Mouse (Mus musculus) v-Abl transformed pro-B cells (cell line): ENCODE data around the gene Rfx5.
"Not testable (repeated sequence)": the region's sequence is repeated elsewhere in the genome, so short reads cannot be mapped to it uniquely, and the experiment has no call there.

Experiments
- in situ Hi-C, 2 experiments: fragments of 400-800 bp; cut with MboI; formaldehyde crosslinking; loops; one replicate each; pipeline ENCODE4 v1.15.1; 2025; ENCODE audit not compliant: unreplicated experiment in 2 of 2

Rfx5 gene

DNA sequence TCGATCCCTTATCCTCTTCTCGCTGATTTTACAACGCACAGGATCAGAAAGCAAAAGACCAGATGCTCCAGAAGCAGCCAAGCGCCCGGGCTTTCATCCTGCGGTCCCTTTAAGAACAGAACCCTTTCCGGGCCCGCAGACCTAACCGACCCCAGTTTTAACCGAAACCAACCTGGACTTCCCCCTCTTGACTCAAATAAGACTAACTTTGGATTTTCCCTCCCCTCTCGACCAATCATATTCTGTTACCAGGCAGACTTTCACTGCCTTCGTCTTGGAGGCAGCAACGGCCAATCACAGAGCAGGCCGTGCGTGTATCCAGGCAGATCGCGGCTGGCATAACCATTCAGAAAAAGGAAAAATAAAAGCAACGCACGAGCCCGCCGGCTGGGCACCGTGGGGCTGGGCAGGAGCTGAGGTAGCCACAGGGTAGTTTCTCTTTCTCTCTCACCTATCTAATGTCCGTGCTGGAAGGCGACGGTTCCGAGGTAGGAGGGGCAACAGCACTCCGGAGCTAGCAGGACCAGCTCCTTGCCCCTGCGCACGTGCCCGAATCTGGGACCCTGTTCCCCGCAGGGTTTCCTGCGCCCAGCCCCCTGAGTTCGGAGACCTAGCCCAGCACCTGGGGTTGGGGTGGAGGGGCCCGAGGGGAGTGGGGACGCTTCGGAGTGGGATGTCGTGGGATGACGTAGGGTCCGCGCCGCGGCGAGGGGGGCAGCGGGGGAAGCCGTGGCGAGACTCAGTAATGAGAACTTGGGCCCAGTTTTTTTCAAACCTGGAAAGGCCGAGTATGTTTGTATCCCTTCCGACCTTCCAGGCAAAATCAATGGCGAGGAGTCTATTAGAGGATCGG, at the start of gene Rfx5:
Rfx5 (plus strand) TSS at position 312 of the 853 bp plus-strand sequence.
- in situ Hi-C loops = loop anchor here in 1 of 2 experiments (5.0 kb wide), 1 partner anchor 43 kb away; no protein-coding TSS in a partner anchor

DNA sequence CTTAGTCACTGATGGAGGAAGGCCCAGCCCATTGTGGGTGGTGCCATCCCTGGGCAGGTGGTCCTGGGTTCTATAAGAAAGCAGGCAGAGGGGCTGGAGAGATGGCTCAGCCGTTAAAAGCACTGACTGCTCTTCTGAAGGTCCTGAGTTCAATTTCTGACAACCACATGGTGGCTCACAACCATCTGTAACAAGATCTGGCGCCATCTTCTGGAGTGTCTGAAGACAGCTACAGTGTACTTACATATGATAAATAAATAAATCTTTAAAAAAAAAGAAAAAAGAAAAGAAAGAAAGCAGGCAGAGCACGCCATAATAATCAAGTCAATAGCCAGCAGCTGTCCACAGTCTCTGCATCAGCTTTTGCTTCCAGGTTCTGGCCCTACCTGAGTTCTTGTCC, 49.1 kb upstream of the Rfx5 start:
- in situ Hi-C loops = loop anchor here (5.0 to 10.0 kb wide), 7 partner anchors 38 to 537 kb away; no protein-coding TSS in a partner anchor

DNA sequence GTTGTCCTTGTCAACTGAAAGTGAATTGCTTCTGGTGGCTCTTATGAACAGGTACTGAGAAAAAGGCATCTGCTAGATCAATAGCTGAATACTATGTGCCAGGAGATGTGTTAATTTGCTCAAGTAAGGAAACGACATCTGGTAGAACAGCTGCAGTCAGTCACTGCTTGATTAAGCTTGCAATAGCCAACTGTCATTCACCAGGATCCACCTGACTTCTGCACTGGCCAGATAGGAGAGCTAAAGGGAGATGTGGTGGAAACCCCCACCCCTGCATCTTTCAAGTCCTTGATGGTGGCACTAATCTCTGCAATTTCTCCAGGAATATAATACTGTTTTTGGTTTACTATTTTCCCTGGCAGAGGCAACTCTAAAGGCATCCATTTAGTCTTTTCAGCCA, 47.4 kb upstream of the Rfx5 start:
- in situ Hi-C loops = loop anchor here (5.0 to 10.0 kb wide), 4 partner anchors 78 to 539 kb away; no protein-coding TSS in a partner anchor

DNA sequence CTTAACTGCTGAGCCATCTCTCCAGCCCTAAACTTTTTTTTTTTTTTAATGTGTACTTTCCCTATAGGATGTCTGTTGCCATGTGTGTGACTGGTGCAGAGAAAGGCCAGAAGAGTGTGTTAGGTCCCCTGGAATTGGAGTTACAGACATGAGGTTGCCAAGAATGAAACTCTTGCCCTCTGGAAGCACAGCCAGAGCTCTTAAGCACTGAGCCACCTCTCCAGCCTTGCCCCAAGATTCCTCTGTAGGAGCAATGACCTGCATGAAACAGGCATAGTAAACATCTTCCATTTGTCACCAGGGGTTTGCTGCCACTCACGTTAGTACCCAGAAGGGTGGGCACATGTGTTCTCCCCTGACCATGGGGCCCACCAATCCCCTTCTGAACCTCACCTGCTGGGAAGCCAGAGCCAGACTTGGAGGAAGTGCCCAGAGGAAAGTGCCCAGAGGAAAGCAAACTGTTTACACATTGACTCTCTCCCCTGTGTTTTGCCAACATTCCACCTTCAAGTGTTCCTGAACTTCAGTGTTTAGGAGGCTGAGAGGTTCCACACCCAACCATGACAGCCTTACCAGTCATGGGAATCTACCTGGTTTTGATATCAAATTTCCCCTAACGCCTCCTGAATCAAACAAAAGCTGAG, 42.7 kb upstream of the Rfx5 start:
- in situ Hi-C loops = no loop called here

DNA sequence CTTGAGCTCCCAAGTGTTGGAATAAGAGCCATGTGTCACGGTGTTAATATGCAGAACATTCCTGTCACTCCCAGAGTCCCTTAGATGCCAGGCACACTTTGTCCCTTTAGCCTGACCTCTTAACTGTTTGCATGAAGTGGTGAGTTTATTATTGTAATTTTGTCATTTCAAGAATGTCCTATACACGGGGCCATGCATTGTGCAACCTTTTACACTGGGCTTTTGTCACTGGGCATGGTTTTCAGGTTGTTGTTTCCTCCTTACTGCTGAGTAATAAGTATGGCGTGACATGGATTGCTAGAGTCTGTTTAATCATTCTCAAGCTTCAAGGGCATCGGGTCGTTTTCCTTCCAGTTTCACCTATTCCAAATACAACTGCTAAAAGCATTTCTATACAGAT, 40.1 kb upstream of the Rfx5 start:
- in situ Hi-C loops = no loop called here

DNA sequence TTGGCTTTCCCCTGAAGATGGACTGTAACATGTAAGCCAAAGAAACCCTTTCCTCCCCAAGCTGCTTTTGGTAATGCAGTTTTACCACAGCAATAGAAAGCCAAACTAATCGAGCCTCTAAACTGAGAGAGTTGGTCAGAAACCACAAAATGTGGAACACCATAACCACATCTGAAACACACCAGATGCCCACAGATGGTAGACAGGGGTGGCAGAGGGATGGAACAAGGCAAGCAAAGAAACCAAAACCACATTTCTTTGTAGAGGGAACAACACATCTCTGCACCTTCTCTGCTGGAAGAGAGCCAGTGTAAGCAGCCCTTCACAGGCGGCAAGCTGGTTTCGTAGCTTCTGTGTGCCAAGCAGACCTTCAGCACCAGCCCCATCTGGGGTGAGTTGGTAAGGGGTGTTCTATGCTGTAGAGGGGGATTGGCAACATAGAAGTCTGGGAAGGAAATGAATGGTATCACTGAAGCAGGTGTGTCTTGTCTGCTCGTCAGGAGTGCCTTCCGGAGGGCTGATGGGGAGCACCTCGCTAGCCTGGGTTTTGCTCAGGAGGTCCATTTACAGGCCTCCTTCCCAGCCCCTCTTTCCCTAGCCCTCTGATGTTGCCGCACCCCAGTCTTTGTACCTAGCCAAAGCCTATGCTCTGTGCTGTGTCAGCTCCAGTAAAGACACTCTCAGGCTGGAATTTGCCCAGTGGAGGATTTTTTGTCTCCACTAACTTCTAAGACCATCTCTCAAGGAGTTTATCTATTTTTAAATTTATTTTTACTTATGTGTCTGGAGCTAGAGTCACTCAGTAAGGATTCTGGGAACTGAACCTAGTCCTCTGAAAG, 37.8 kb upstream of the Rfx5 start:
- in situ Hi-C loops = no loop called here

DNA sequence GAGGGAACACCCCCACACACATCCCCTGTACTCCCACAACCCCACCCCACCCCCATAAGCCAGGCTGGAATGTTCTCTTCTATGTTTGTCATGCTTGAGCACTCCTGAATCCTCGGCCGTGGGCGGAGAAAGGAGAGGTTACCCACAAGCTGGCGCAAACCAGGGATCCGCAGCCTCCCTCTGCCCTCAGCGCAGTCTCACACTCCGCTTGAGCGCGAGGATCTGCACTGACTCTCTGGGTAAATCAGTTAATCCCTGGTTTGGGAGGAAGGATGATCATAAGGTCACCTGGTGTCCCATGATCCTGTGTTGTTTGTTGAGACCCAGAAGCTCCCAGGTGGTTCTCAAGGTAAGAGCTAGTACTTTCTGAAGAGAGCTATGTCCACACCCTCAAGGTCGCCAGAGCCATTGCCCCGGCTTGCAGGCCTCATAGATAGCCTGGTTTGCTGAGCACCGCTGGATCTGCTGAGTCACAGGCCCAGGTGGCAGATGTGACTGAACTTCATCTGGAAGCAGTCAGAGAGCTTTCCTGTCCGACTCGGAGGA, 36.0 kb upstream of the Rfx5 start:
- in situ Hi-C loops = no loop called here

DNA sequence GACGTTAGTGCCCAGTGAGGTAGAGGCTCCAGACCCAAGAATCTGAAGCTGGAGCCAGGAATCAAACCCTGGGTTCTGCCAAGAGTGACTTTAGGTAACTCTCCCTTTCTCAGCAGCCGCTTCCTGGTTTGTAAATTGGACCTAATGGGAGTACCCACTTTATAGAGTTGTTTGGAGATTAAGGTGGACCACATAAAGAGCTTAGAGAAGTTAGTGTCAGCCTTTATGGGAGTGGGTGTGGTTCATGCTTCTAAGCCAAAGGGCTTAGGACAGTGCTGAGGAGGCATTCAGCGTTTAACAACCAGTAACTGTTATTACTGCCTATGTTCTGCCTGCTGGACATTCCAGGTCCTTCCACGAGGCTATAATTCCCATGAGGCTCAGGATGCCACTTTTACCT, 35.0 kb upstream of the Rfx5 start:
- in situ Hi-C loops = no loop called here

DNA sequence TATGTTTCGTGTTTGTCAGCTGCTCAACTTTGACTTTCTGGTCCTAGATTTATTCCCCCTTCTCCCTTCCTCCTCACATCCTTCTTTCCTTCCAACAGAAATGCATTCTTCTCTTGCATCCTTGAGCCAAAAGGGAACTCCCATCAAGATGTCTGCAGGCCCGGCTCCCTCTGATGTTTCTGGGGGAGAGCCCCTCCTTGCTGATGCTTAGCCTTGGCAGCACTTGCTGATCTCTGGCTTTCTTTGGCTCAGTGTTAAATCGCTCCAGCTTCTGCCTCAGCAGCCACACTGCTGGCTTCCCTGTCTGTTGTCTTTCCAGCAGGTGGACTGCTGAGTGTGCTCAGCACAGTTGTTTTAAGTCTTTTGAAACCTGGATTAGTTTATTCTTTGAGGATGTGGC, 32.8 kb upstream of the Rfx5 start:
- in situ Hi-C loops = no loop called here

DNA sequence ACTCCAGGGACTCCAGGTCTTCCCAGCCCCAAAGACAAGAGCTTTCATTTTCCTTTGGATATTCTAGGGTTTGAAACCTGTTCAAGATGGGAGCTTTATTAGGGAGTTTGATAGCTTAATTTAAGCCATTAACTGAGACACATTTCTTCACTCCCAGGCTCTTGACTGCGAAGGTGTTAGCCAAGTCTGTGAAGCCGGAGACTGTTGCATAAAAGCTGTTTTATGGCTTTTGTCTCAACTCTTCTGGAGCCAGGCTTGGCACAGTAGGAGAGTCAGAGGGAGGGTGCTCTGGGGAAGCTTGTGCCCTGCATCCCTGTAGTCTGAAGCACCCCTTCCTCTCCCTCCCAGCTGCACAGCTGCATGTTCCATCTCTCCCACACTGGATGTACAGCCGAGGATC, 31.5 kb upstream of the Rfx5 start:
- in situ Hi-C loops = no loop called here

DNA sequence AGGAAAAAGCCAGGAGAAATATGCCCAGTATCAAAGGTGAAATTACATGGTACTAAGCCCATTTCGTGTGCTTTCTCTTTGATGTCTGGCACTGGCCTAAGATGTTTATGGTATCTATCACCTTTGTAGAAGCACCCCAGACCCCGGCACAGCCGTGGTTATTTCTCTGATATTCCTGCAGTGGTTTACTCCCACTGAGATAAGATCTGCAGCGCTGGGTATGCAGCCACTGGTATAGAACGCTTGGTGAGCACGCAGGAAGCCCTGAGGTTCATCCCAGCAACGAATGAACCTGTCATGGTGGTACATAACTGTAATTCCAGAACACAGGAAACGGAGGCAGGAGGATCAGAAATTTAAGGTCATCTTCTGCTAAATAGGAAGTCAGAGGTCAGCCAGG, 29.2 kb upstream of the Rfx5 start:
- in situ Hi-C loops = no loop called here

DNA sequence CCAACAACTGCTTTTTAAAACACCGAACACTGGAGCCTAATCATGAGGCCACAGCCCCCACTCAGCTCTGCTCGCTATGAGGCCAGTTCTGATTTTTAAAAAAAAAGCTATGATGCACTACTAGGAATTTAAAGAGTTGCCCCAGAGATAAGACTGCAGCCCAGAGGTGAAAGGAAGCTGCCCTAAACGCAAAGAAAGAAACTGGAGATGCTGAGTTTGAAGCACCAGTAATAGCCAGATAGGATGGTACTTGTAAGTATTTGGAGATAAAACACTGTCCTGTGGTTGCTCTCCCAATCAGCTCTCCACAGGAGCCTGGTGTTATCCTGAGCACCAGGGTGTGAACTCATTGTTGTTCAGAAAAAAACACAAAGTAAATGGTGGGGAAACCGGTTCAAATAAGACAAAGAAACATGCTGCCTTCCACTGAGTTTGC, 27.6 kb upstream of the Rfx5 start:
- in situ Hi-C loops = not testable (repeated sequence)

DNA sequence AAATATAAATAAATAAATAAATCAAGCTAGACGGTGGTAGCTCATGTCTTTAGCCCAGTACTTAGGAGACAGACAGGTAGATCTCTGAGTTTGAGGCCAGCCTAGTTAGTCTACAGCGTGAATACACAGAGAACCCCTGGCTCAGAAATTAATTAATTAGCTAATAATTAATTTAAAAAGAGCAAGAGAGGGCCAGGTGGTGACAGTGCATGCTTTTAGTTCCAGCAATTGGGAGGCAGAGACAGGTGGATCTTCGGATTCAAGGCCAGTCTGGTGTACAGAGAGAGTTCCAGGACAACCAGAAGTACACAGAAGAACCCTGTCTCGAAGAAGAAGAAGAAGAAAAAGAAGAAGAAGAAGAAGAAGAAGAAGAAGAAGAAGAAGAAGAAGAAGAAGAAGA, 24.9 kb upstream of the Rfx5 start:
- in situ Hi-C loops = not testable (repeated sequence)

DNA sequence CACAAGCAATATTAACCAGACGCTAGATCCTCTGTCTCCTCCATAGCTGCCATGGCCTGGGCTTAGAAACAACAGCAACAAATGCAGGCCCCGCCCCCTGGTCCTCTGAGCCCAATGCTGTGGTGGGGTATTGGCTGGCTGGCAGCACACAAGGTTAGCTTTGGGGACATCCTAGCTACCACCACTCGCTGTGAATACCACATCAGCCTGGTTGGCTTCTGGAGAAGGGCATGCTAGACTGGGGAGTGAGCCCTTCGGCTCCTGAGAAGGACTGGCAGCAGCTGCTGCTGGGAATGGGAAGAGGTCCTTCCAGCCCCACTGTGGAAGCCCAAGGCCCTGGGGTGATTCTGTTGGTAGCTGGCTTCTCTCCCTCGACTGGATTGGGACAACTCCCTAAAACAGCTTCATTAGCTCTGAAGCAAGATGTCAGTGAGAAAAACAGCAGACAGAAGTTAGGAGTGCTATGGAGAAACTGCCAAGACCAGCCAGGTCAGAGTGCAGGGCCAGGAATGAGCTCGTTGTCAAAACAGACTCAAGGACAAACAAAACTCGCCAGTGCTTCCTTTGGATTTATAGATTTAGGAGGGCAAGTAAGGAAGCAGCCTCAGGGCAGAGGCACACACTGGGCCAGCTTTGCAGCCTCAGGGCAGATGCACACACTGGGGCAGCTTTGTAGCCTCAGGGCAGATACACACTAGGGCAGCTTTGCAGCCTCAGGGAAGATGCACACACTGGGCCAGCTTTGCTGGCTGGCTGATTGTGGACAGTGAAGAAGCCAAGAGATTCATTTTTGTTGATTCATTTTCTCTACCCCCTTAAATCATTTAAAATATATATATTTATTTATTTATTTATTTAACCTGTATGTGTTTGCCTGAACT, 23.2 kb upstream of the Rfx5 start:
- in situ Hi-C loops = not testable (repeated sequence)

DNA sequence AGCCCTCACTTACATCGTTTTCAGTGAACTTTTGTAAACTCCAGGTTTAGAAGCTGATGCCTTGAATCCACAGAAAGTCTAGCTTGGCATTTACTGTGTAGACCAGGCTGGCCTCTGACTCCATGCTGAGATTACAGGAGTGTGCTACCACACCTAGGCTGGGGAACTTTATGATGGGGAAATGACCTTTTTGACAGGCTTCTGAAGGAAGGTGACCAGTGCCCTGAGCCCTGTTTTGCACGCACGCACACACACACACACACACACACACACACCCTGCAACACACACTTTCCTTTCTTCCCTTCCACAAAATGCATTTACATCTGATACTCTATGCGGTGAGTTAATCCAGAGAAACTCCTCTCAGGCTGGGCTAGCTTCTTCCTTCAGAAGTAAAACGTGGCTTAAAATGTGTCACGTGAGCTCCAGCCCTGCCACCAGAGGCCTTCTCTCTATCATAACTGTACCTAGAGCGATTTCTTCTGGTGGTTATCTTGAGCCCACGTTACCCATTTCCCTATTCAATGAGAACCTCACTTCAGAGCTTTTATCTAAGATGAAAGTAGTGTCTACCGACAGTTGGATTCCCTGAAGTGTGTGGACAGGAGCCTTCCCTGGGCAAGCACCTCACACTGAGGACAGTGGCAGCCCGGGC, 22.3 kb upstream of the Rfx5 start:
- in situ Hi-C loops = not testable (repeated sequence)

DNA sequence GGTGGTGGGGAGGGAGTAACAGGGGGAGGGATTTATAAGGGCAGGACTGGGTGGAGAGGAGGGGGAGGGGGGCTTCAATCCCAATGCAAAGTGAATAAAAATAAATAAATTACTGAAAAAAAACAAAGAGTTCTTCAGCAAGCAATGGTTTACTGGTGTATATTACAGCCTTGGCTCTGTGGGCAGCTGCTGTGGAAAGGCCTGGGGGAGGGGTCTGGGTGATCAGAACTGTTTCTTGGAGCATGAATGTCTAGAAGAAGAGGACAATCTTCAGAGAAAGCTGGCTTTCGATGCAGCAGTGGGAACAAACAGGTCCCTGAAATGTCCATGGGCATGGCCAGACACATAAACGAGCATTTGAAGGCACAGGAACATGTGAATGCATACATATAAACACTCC, 21.6 kb upstream of the Rfx5 start:
- in situ Hi-C loops = not testable (repeated sequence)

DNA sequence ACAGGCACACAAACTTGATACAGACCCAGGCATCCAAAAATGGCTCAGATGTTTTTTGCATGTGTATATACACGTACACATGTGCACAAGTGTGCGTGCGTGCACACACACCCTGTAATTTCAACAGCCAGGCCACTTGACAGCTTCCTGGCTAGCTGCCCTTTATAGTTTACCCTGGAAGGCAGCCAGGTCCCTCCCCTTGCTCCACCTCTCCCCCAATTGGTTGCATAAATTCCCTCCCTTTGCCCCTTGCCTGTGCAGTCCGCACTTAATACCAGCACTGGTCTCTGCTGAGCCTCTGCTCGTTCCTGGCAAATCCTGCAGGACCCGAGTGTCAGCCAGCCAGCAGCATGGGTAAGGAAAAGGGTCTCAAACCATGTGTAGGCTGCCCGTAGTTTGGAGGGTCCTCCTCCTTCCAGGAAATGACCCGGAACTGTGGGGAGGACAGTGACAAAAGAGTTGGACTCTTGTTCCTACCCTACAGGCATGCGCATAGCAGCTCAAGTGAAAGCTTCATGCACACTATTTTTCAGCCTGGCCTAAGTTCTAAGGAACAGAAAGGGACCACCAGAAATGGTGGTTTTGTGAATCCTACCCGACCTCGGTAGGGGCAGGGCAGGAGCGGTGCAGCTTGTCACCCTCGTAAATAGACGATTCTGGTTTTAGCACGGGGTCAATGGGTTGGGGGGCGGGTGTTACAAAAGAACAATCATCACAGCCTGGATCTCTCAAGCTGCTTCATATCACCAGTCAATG, 20.9 kb upstream of the Rfx5 start, which contains the start of gene Selenbp1:
Selenbp1 (plus strand) TSS at position 248 of the 756 bp plus-strand sequence.
- in situ Hi-C loops = no loop called here

DNA sequence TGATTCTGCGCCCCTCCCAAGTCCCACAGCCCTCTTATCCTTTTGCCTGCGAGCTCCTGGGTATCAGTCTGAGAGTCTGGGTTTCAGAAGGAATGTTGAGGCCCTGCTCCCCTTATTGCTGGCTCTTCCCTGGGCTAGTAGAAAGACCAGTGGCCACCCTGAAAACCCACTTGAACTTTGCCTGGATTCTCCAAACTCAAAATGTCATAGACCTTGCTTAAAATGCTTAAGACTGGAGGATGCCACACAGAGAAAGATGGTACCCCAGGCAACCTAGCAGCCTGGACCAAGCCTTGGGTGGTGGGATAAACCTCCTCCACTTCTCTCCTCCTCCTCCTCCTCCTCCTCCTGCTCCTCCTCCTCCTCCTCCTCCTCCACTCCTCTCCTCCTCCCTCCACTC, 20.3 kb upstream of the Rfx5 start:
- in situ Hi-C loops = not testable (repeated sequence)
